Mouse (Mus musculus): ENCODE data around the gene Csk. TPM values are rescaled to one million over a fixed set of nuclear protein-coding genes. Genes with fewer than 3 reads are reported as not detected.

The Csk gene
- total RNA-seq, 4 experiments from 2014 or later = 8.0 to 10.5 (median 8.8) TPM

DNA sequence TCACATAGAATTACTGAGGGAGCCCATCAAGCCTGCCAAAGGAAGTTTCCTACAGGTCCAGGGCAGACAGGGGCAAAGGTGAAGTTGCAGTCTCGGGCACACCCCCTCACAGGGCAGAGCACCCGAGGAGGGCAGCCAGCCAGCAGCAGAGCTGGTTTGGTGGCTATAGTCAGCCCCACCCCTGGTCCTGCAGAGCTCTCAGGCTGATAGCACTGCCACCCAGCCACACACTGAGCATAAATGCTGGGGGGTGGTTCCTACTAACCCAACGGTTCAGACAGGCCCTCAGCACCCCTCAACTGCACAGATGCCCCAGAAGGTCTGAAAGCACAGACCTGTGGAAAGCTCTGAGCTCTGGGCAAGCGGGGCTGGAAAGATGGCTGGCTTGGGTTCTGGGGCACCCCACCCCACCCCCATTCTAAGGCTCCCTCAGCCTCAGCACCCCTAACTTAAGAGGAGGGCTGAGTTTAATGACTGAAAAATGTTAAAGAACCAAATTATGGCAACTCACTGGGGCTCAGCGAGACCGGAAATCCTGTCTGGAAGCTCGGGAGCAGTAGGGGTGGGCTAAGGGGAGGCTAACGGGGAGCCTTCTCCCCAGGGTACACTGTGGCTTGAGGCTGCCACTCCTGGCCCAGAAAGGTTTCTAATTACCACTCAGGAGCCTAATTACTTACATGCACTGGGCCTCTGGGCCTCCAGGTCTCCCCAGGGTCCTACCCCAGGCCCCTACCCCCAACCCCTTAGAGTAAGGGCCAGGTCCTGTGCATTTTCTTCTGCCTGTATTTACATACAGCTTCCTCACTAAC, 14.6 kb downstream of the Csk start:
- DNase-seq (ENCODE audit: low spot score in 2 of 2) = no peak

DNA sequence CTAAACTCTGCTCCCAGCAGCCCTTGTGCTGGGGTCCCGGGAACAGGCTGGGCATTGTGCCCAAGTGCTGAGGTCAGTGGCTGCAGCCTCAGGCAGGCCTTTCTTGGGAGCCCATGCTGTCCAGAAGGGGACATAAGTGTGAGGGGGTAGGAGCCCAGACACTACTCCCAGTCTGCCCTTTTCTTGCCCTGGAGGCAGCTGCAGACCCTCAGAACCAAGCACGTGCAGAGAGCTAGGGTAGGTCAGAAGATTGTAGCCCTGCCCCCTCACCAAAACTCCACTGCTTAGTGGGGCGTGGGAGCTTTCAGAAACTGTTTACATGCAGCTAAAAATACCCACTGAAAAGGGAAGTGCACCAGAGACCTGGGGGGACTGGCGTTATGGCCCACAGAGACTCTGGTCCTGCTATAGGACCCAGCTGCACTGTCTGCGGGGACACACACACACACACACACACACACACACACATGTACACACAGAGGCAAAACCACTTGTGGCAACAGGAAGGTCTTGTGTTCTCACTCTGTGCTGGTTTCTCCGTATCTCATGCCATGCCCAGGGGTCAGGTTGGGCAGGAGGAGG, 15.6 kb downstream of the Csk start:
- peak in 1 of 2 experiments; percentile 39 for DNase-seq (ENCODE audit: low spot score in 2 of 2)

GRCm38 (mm10) chr9:57637272-57637671, 16.2 kb downstream of the Csk start:
- DNase-seq (ENCODE audit: low spot score in 2 of 2) = no peak

DNA sequence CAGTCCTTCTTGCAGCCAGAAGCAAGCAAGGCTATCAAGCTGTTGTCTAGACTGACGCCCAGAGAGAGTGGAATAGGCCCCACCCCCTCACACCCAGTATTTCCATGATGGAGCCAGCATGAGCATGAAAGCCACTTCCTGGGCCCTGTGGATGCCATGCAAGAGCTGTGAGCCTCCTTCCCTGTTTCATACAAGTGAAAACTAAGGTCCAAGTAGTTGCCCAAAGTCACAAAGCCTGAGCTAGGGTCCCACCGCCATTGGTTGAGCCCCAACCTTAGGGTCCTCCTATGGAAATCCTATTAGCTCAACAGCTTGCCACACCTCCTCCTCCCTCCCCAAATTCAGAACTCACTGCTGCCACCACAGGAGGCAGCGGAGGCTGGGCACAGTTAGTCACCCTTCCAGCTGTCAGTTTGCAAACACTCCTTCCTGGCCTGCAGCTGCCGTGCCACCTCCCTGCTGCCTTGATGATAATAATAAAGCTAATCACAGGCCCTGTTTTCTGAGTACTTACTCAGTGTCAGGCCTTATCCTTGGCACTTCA, 19.9 kb downstream of the Csk start:
- DNase-seq (ENCODE audit: low spot score in 2 of 2) = no peak

GRCm38 (mm10) chr9:57629118-57629874, 24.1 kb downstream of the Csk start:
- peak; percentile 48 to 50 for DNase-seq (ENCODE audit: low spot score in 2 of 2)

DNA sequence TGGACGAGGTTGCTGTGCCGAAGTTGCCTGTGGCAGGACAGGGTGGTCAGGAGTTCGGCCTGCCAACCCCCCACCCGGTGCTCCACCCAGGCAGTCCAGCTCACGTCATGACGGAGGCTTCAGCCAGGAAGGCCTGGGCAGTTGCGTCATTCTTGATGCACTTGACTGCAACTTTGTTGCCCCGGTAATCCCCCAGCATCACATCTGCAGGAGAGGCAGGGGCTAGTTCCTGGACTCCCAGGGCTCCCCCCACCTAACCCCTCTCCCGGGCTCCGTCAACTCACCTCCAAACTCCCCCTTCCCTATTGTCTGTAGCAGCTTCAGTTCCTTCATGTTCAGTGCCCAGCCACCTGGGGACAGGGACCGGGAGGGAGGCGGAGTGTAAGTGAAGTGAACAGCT, 24.7 kb downstream of the Csk start:
- no peak for DNase-seq (ENCODE audit: low spot score in 2 of 2)

DNA sequence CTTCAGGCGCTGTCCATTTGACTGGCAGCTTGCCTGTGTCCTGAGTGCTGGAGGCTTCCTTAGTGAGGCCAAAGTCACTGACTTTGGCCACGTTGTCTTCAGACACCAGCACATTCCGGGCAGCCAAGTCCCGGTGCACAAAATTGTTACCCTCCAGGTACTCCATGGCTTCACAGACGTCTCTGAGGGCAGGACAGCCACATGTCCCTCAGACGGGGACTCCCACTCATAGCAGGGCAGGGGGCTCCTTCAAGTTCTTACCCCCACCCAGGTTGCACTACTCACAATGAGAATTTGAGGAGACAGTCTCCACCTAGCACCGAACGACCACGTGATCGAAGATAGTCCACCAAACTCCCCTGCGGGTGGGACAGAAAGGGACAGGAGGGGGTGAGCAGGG, 25.5 kb downstream of the Csk start:
- no peak for DNase-seq (ENCODE audit: low spot score in 2 of 2)

- no peak for DNase-seq (ENCODE audit: low spot score in 2 of 2)
Observed at GRCm38 (mm10) chr9:57627191-57627590, 26.2 kb downstream of the Csk start.

GRCm38 (mm10) chr9:57625674-57626500, 27.5 kb downstream of the Csk start:
- no peak for DNase-seq (ENCODE audit: low spot score in 2 of 2)

GRCm38 (mm10) chr9:57624295-57624694, 29.1 kb downstream of the Csk start:
- DNase-seq (ENCODE audit: low spot score in 2 of 2) = no peak

GRCm38 (mm10) chr9:57620674-57621073, 32.8 kb downstream of the Csk start, which contains the start of gene Lman1l:
Gene Lman1l, minus strand, starts transcription at chr9:57620774.
- no peak for DNase-seq (ENCODE audit: low spot score in 2 of 2)

DNA sequence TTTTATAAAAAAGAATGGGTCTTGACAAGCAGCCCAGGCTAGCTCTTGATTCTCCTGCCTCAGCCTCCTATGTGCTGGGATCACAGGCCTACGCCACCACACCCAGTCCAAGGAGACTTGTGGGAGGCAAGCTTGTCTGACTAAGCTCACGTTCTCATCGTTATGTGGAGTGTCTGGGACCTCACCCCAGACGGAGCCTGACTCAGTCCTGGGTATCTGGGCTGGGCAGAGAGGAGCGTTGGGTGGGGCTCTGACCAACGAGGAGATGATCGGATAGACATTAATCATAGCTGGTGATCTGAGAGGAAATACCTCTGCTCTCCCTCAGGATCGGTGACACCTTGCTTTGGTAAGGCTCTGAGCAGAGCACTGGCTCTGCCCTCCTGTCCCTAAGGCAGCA, 34.6 kb downstream of the Csk start:
- no peak for DNase-seq (ENCODE audit: low spot score in 2 of 2)

GRCm38 (mm10) chr9:57617556-57618169, 35.8 kb downstream of the Csk start:
- DNase-seq (ENCODE audit: low spot score in 2 of 2) = no peak

DNA sequence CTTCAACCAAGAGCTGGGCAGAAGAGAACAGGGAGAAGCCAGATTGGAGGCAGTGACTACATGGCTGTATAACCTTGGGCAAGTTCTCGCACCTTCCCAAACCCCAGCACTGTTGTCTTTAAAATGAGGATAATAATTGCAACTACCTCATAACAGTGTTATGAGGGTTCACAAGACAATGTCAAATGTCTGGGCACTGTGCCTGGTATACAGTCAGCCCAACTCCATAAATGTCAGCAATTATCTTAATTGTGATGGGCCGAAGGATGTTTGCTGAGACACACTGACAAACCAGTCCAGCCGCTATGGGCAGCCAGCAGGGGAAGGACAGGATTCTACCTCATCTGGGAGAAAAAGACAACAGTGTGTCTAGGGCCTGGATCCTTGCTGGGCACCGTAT, 38.6 kb downstream of the Csk start:
- DNase-seq (ENCODE audit: low spot score in 2 of 2) = no peak

DNA sequence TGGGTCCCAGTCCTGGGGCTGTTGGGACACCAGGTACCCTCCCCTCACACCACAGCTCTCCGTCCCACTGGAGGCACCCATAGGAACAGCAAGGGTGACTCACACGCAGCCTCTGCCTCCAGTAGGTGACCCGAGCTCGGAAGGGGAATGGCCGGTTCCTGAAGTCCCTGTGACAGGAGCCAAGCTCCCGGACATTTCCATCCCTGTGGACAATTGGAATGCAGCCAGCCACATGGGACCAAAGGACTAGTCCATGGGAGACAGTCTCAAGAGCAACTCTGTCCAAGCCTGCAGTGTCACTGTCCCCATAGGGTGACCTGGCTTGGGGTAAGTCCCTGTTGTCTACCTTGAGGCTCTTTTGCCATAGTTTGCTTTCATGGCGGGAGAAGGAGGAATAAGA, 39.5 kb downstream of the Csk start:
- no peak for DNase-seq (ENCODE audit: low spot score in 2 of 2)

DNA sequence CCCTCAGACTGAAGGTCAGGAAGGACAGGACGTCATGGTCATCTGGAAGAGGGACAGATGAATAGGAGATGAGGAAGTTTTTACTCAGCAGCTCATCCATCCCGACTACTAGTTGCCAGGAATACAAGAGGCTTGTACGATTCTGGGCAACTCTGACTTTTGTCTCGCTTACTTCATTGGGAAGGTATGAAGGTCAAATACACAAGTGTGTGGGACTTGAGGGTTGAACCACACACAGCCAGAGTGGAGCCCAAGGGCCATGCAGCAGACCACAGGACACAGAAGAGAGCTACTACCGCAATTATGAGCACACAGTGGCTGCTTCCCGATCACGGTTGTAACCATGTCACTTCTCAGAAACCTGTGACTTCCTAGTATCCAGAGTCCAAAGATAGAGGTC, 40.8 kb downstream of the Csk start:
- DNase-seq (ENCODE audit: low spot score in 2 of 2) = no peak

DNA sequence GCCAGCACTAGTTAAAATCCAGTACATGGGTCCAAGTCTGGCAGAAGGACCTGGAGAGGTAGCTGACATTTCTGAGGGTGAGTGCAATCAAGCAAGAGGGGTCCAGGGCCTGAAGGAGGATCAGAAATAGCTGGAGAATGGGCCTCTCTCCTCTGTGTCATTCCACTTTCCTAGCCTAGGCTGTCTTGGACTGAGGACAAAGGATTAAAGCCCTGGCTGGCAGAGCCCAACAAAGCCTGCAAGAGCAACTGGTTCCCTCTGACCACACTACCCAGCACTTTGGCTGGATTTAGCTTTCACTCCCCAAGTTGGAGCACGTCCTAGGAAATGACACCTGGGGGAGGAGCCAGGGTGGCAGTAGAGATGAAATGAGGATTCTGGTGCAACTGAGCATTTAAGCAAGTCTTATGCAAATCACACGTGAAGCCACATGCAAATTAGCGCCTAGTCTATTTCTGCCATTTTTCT, 43.0 kb downstream of the Csk start:
- DNase-seq (ENCODE audit: low spot score in 2 of 2) = no peak

GRCm38 (mm10) chr9:57609803-57610202, 43.6 kb downstream of the Csk start:
- DNase-seq (ENCODE audit: low spot score in 2 of 2) = no peak

DNA sequence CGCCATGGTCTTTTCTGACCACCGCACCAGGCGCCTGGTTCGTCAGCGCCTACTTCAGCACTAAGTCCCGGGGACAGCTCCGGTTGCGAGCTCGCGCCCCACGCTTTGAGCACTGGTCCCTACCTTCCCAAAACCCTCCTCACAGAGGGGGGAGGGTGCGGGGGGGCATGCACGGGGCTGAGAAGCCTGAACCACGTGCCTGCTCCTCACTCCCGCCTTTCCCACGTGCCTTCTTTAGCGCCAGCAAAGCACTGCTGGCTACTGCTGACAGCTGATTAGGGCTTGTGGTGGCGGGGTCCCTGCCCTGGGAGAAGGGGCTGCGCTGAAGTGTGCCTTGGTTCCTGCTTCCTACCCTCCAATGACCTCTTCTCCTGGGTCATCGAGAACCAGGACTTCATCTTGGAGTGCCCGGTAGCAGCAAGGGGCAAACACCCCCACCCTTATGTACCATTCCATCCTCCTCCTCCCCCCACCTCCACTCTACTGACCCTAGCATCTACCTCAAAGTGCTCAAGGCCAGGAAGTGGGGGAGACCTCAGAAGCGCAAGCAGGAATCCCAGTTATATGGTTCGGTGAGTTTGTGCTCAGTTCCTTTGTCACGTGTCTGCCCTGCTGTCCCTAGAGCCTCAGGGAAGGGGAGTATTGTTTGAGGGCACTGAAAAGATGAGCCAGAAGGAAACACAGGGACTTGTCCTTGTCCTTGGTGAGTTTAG, 47.1 kb downstream of the Csk start, which contains the start of gene Cplx3:
Gene Cplx3, minus strand, starts transcription at position 143 of the 713 bp plus-strand sequence.
- DNase-seq (ENCODE audit: low spot score in 2 of 2) = no peak

- DNase-seq (ENCODE audit: low spot score in 2 of 2) = no peak
Observed at GRCm38 (mm10) chr9:57605503-57605902, 47.9 kb downstream of the Csk start.

Data from gastrocnemius, adult 8-10 months (tissue).